Mouse (Mus musculus) embryonic facial prominence, embryonic 13.5 days (tissue): ENCODE results near the gene Dcaf4. TPM values are rescaled to one million over a fixed set of nuclear protein-coding genes. Genes with fewer than 3 reads are reported as not detected.

Source experiments
- ATAC-seq: fragments of 200-750 bp; cut with Nextera tagmentation; 2 replicates; pipeline ENCODE4 v1.8.0; 2017; ENCODE audit warnings: low read depth; ENCODE audit not compliant: insufficient number of reproducible peaks, insufficient read depth, low FRiP score, low TSS enrichment
- H3K27ac ChIP-seq: fragments of 300-500 bp; sonication (generic); 2 replicates; pipeline ENCODE4 v1.5.1; 2015; ENCODE audit warnings: moderate library complexity, mild to moderate bottlenecking, inconsistent platforms
- H3K27me3 ChIP-seq: fragments of 300-500 bp; sonication (generic); 2 replicates; pipeline ENCODE4 v1.6.1; 2015; ENCODE audit warnings: mild to moderate bottlenecking, inconsistent platforms
- H3K36me3 ChIP-seq: fragments of 300-500 bp; sonication (generic); 2 replicates; pipeline ENCODE4 v1.6.1; 2015; ENCODE audit warnings: mild to moderate bottlenecking, inconsistent platforms
- H3K4me1 ChIP-seq: fragments of 300-500 bp; sonication (generic); 2 replicates; pipeline ENCODE4 v1.6.1; 2015; ENCODE audit warnings: inconsistent platforms
- H3K4me2 ChIP-seq: fragments of 300-500 bp; sonication (generic); 2 replicates; pipeline ENCODE4 v1.6.1; 2015; ENCODE audit warnings: moderate library complexity, mild to moderate bottlenecking, inconsistent platforms
- H3K4me3 ChIP-seq: fragments of 300-500 bp; sonication (generic); 2 replicates; pipeline ENCODE4 v1.5.1; 2015; ENCODE audit warnings: mild to moderate bottlenecking, inconsistent platforms
- H3K9ac ChIP-seq: fragments of 300-500 bp; sonication (generic); 2 replicates; pipeline ENCODE4 v1.6.1; 2015; ENCODE audit warnings: mild to moderate bottlenecking, inconsistent platforms
- H3K9me3 ChIP-seq: fragments of 300-500 bp; sonication (generic); 2 replicates; pipeline ENCODE4 v1.6.1; 2016; ENCODE audit warnings: inconsistent platforms
- WGBS: fragments of 180-500 bp; shearing (Covaris S2); methylation state at CpG from one replicate; pipeline ENCODE4 v1.1.7; 2015; ENCODE audit warnings: mixed read lengths; 5-methylcytosine and 5-hydroxymethylcytosine counted together
- polyA plus RNA-seq: library from polyadenylated mRNA; unstranded; fragments of >200 nt; fragmentation: Nextera tagmentation; extraction: Ambion mirVana; gene quantifications from 2 replicates; pipeline ENCODE4 v1.2.1, GENCODE M21; 2015

Dcaf4 gene
- polyA plus RNA-seq, 1 experiment from 2014 or later: 42.4 TPM

GRCm38 (mm10) chr12:83486671-83487461 lies 33.4 kb upstream of the Dcaf4 start:
- Histone ChIP-seq H3K9ac (peak overlapping the region; percentile 70), H3K4me3 (peak overlapping the region; percentile 65), H3K27me3 (peaks cover 58% of the 10 kb centered on the region), H3K4me1 (peaks cover 35% of the 10 kb centered on the region), H3K4me2 (peak overlapping the region; percentile 100), H3K9me3 (0 out of 2 replicates have a peak, but pooled peaks cover 4% of the 10 kb centered on the region), H3K27ac (peak overlapping the region; percentile 34; the same call in 1 of the 2 replicates), H3K36me3 (no peaks in the 10 kb centered on the region)
- under 1% methylated on average over 73 of the region's 73 CpGs for WGBS
- no peak; the same call in 1 of the 2 replicates for ATAC-seq

- Histone ChIP-seq H3K27ac (peak within 1 kb of the TSS; percentile 34; the same call in 1 of the 2 replicates), H3K9me3 (0 out of 2 replicates have a peak, but pooled peaks cover 4% of the 10 kb centered on the region), H3K9ac (peak within 1 kb of the TSS; percentile 70), H3K4me3 (peak within 1 kb of the TSS; percentile 65), H3K4me2 (peak within 1 kb of the TSS; percentile 100), H3K27me3 (peaks cover 58% of the 10 kb centered on the region), H3K4me1 (peaks cover 35% of the 10 kb centered on the region), H3K36me3 (no peaks in the 10 kb centered on the region)
- under 1% methylated on average over 31 of the region's 31 CpGs for WGBS
- peak; percentile 88 for ATAC-seq
Measured at GRCm38 (mm10) chr12:83487476-83487991, 32.7 kb upstream of the Dcaf4 start, which contains the start of gene Dpf3. Gene Dpf3, minus strand, starts transcription at chr12:83487716.

GRCm38 (mm10) chr12:83488211-83488941 lies 31.9 kb upstream of the Dcaf4 start:
- H3K36me3 ChIP-seq: no peaks in the 10 kb centered on the region
- no peak for ATAC-seq
- H3K9me3 ChIP-seq: 0 out of 2 replicates have a peak, but pooled peaks cover 4% of the 10 kb centered on the region
- H3K4me3 ChIP-seq: peak overlapping the region; percentile 65
- peak overlapping the region; percentile 100 for H3K4me2 ChIP-seq
- no peak overlapping the region for H3K9ac ChIP-seq
- H3K4me1 ChIP-seq: peaks cover 35% of the 10 kb centered on the region
- peaks cover 51% of the 10 kb centered on the region for H3K27me3 ChIP-seq
- under 1% methylated on average over 29 of the region's 29 CpGs for WGBS
- no peak overlapping the region for H3K27ac ChIP-seq

GRCm38 (mm10) chr12:83489748-83490147 lies 30.5 kb upstream of the Dcaf4 start:
- Histone ChIP-seq H3K4me2 (no peak overlapping the region), H3K9me3 (0 out of 2 replicates have a peak, but pooled peaks cover 4% of the 10 kb centered on the region), H3K4me1 (peaks cover 31% of the 10 kb centered on the region), H3K27me3 (peaks cover 39% of the 10 kb centered on the region), H3K9ac (no peak overlapping the region), H3K4me3 (no peak overlapping the region), H3K36me3 (no peaks in the 10 kb centered on the region), H3K27ac (no peak overlapping the region)
- ATAC-seq: no peak
- WGBS: 26% methylated on average over 2 of the region's 2 CpGs

- Histone ChIP-seq H3K27ac (no peak overlapping the region), H3K27me3 (peaks cover 22% of the 10 kb centered on the region), H3K9me3 (0 out of 2 replicates have a peak, but pooled peaks cover 4% of the 10 kb centered on the region), H3K9ac (no peak overlapping the region), H3K4me3 (no peak overlapping the region), H3K36me3 (no peaks in the 10 kb centered on the region), H3K4me1 (peaks cover 15% of the 10 kb centered on the region), H3K4me2 (no peak overlapping the region)
- ATAC-seq: no peak
- 66% methylated on average over 1 of the region's 1 CpGs for WGBS
Measured at GRCm38 (mm10) chr12:83491609-83492008, 28.7 kb upstream of the Dcaf4 start.

- 76% methylated on average over 3 of the region's 3 CpGs for whole genome bisulfite sequencing
- no peak overlapping the region for H3K27ac ChIP-seq
- no peak overlapping the region for H3K4me2 ChIP-seq
- no peak overlapping the region for H3K4me3 ChIP-seq
- peaks cover 21% of the 10 kb centered on the region for H3K27me3 ChIP-seq
- ATAC-seq: no peak
- 0 out of 2 replicates have a peak, but pooled peaks cover 4% of the 10 kb centered on the region for H3K9me3 ChIP-seq
- H3K36me3 ChIP-seq: no peaks in the 10 kb centered on the region
- H3K9ac ChIP-seq: no peak overlapping the region
- peaks cover 13% of the 10 kb centered on the region for H3K4me1 ChIP-seq
Measured at GRCm38 (mm10) chr12:83492808-83493207, 27.5 kb upstream of the Dcaf4 start.

- no peak for ATAC-seq
- 79% methylated on average over 9 of the region's 9 CpGs for WGBS
- Histone ChIP-seq H3K27ac (no peak overlapping the region), H3K4me2 (no peak overlapping the region), H3K36me3 (no peaks in the 10 kb centered on the region), H3K4me1 (no peaks in the 10 kb centered on the region), H3K9ac (no peak overlapping the region), H3K27me3 (peaks cover 7% of the 10 kb centered on the region), H3K4me3 (no peak overlapping the region), H3K9me3 (0 out of 2 replicates have a peak, but pooled peaks cover 4% of the 10 kb centered on the region)
Measured at GRCm38 (mm10) chr12:83494196-83494595, 26.1 kb upstream of the Dcaf4 start.

GRCm38 (mm10) chr12:83495248-83495960 lies 24.9 kb upstream of the Dcaf4 start:
- no peak overlapping the region for H3K27ac ChIP-seq
- 70% methylated on average over 4 of the region's 4 CpGs for WGBS
- H3K4me2 ChIP-seq: no peak overlapping the region
- H3K9ac ChIP-seq: no peak overlapping the region
- 0 out of 2 replicates have a peak, but pooled peaks cover 3% of the 10 kb centered on the region for H3K4me1 ChIP-seq
- H3K4me3 ChIP-seq: no peak overlapping the region
- H3K9me3 ChIP-seq: 0 out of 2 replicates have a peak, but pooled peaks cover 4% of the 10 kb centered on the region
- no peak for ATAC-seq
- no peaks in the 10 kb centered on the region for H3K36me3 ChIP-seq
- no peaks in the 10 kb centered on the region for H3K27me3 ChIP-seq

- no peak overlapping the region for H3K27ac ChIP-seq
- no peak for ATAC-seq
- 0 out of 2 replicates have a peak, but pooled peaks cover 4% of the 10 kb centered on the region for H3K9me3 ChIP-seq
- H3K9ac ChIP-seq: no peak overlapping the region
- 35% methylated on average over 9 of the region's 9 CpGs for WGBS
- H3K4me2 ChIP-seq: no peak overlapping the region
- 0 out of 2 replicates have a peak, but pooled peaks cover 5% of the 10 kb centered on the region for H3K4me1 ChIP-seq
- H3K4me3 ChIP-seq: no peak overlapping the region
- no peaks in the 10 kb centered on the region for H3K36me3 ChIP-seq
- H3K27me3 ChIP-seq: no peaks in the 10 kb centered on the region
Measured at GRCm38 (mm10) chr12:83495961-83496282, 24.3 kb upstream of the Dcaf4 start.

- no peaks in the 10 kb centered on the region for H3K36me3 ChIP-seq
- 74% methylated on average over 4 of the region's 4 CpGs for WGBS
- 0 out of 2 replicates have a peak, but pooled peaks cover 5% of the 10 kb centered on the region for H3K4me1 ChIP-seq
- no peak overlapping the region for H3K9ac ChIP-seq
- H3K4me3 ChIP-seq: no peak overlapping the region
- H3K9me3 ChIP-seq: 0 out of 2 replicates have a peak, but pooled peaks cover 3% of the 10 kb centered on the region
- ATAC-seq: no peak
- H3K4me2 ChIP-seq: no peak overlapping the region
- H3K27ac ChIP-seq: no peak overlapping the region
- H3K27me3 ChIP-seq: no peaks in the 10 kb centered on the region
Measured at GRCm38 (mm10) chr12:83496336-83496735, 23.9 kb upstream of the Dcaf4 start.

GRCm38 (mm10) chr12:83496736-83497135 lies 23.5 kb upstream of the Dcaf4 start:
- no peaks in the 10 kb centered on the region for H3K36me3 ChIP-seq
- 91% methylated on average over 6 of the region's 6 CpGs for WGBS
- no peak overlapping the region for H3K4me2 ChIP-seq
- 0 out of 2 replicates have a peak, but pooled peaks cover 5% of the 10 kb centered on the region for H3K4me1 ChIP-seq
- H3K27ac ChIP-seq: no peak overlapping the region
- H3K27me3 ChIP-seq: no peaks in the 10 kb centered on the region
- H3K9ac ChIP-seq: no peak overlapping the region
- no peak overlapping the region for H3K4me3 ChIP-seq
- ATAC-seq: no peak
- no peaks in the 10 kb centered on the region for H3K9me3 ChIP-seq
